Mouse (Mus musculus) thymus, adult 2 months (tissue): ENCODE measurements at regions not wholly inside any gene's neighbourhood (a gene's known extent, or its start where the extent isn't known, plus 50 kb on each side); places are given as distances from the start of the nearest gene placed in this dataset.

Source experiments
- CTCF ChIP-seq: fragments of 200-500 bp; IDR thresholded peaks from 2 replicates; pipeline ENCODE4 v1.5.1; 2012; ENCODE audit warnings: mild to moderate bottlenecking, control low read depth, low read length, moderate library complexity, borderline replicate concordance; ENCODE audit not compliant: control insufficient read depth, poor library complexity, insufficient read depth; ENCODE audit errors: extremely low read depth
- POLR2A ChIP-seq: fragments of 200-500 bp; IDR thresholded peaks from 2 replicates; pipeline ENCODE4 v1.6.1; 2012; ENCODE audit warnings: mild to moderate bottlenecking, low read length, control low read depth, moderate library complexity; ENCODE audit not compliant: control insufficient read depth, poor library complexity, insufficient read depth; ENCODE audit errors: extremely low read depth

GRCm38 (mm10) chr4:55686771-55687170 is 154.5 kb upstream of the Klf4 start:
- TF ChIP-seq POLR2A (no peak), CTCF (no peak)
